9 mouse cellular contexts compared by ENCODE assay signal in genomic region chr19:26630712-26631235, GRCm38 (mm10). TPM values are rescaled to one million over a fixed set of nuclear protein-coding genes. Genes with fewer than 3 reads are reported as not detected.
DNase-seq lines count a peak whose midpoint lies in the region; ATAC-seq and TF ChIP-seq lines count a peak whose summit lies in the region.
"Had no signal": no experiment of that assay in that cellular context is flagged by ENCODE, and none has a peak within 500 bp of the region (broad histone marks: within the 10 kb centered on the region; RNA-seq: fewer than 3 reads in every experiment).

No protein-coding gene starts in this region.

- no peaks in the 10 kb centered on the region for H3K9me3 ChIP-seq in hindbrain, embryonic 11.5 days (ENCODE audit: control insufficient read depth, low read length)
- H3K9me3 ChIP-seq: embryonic facial prominence, embryonic 15.5 days had no signal

- DNase-seq in left cerebral cortex, adult 18-20 months (ENCODE audit: low spot score in 2 of 2), result peak; percentile 31 to 35
- no peak for DNase-seq in left cerebral cortex, adult 8-10 months (ENCODE audit: low spot score in 2 of 2)
- peak; percentile 84 for DNase-seq in brain, embryonic 14.5 days (ENCODE audit: low read depth)
- peak; percentile 7 for DNase-seq in hindbrain, embryonic 11.5 days (ENCODE audit: low spot score)
- DNase-seq in left cerebral cortex, postnatal 25 days (ENCODE audit: low spot score in 2 of 2), result peak; percentile 28 to 42
- peak; percentile 11 for DNase-seq in right cerebral cortex, postnatal 25 days
- DNase-seq in MN1 (ENCODE audit: low spot score), result no peak
- DNase-seq in spleen, postnatal 36 days (ENCODE audit: low spot score in 2 of 2), result no peak

- H3K4me1 ChIP-seq in hindbrain, embryonic 11.5 days (replicated peaks; ENCODE audit: control insufficient read depth, insufficient read depth, low read length), result no peaks in the 10 kb centered on the region

- ATAC-seq in hindbrain, embryonic 11.5 days (ENCODE audit: low FRiP score), result no peak

- no peaks in the 10 kb centered on the region for H3K27me3 ChIP-seq in hindbrain, embryonic 11.5 days (ENCODE audit: control insufficient read depth, insufficient read depth, low read length)
- H3K27me3 ChIP-seq: embryonic facial prominence, embryonic 15.5 days had no signal

- H3K27ac ChIP-seq in hindbrain, embryonic 11.5 days (ENCODE audit: low read depth, low read length), result no peak overlapping the region
- H3K27ac ChIP-seq: embryonic facial prominence, embryonic 15.5 days had no signal

- TF ChIP-seq CTCF in brain, embryonic 14.5 days (IDR thresholded peaks at IDR 0.05; ENCODE audit: borderline replicate concordance, extremely low read depth, insufficient read depth, insufficient read length), result no peak

- H3K36me3 ChIP-seq in hindbrain, embryonic 11.5 days (ENCODE audit: control insufficient read depth, insufficient read depth, low read length), result no peaks in the 10 kb centered on the region

- no peak overlapping the region for H3K9ac ChIP-seq in hindbrain, embryonic 11.5 days (ENCODE audit: low read depth, low read length)
- H3K9ac ChIP-seq: embryonic facial prominence, embryonic 15.5 days had no signal

- H3K4me2 ChIP-seq in hindbrain, embryonic 11.5 days (replicated peaks; ENCODE audit: low read depth, low read length), result no peak overlapping the region
- H3K4me2 ChIP-seq: embryonic facial prominence, embryonic 15.5 days had no signal

- WGBS in hindbrain, embryonic 11.5 days, result 68% methylated on average over 8 of the region's 8 CpGs

- no peak overlapping the region for H3K4me3 ChIP-seq in hindbrain, embryonic 11.5 days (ENCODE audit: low read depth, low read length)
- H3K4me3 ChIP-seq: embryonic facial prominence, embryonic 15.5 days had no signal

- intact Hi-C loops in left cerebral cortex, postnatal 25 days (cut with DNase I), result no loop called here

- TF ChIP-seq POLR2A in brain, embryonic 14.5 days (IDR thresholded peaks at IDR 0.05; ENCODE audit: borderline replicate concordance, extremely low read depth, insufficient read depth, insufficient read length, poor library complexity, severe bottlenecking), result no peak

RNA-seq across cellular contexts. Expression of gene Smarca2, which starts 25.9 kb away (rescaled TPM):
- total RNA-seq in left cerebral cortex, adult 18-20 months (2021), result 100 to 1,000 TPM; 258 to 271 TPM
- 100 to 1,000 TPM; 241 to 319 (median 271) TPM for total RNA-seq in left cerebral cortex, adult 8-10 months (2022)
- 69.7 and 100 TPM in 2 replicates for polyA plus RNA-seq in brain, embryonic 14.5 days (2012; rRNA removed)
- polyA plus RNA-seq in hindbrain, embryonic 11.5 days (2014; fragmentation: Nextera tagmentation; extraction: Ambion mirVana), result 41.8 and 41.9 TPM in 2 replicates
- total RNA-seq in left cerebral cortex, postnatal 25 days (2021), result 100 to 1,000 TPM; 254 to 271 TPM

Comparison
In these comparisons a context has a peak if more than half of its experiments do, and no peak if none do; other contexts are left out.
1. DNase-seq: peak in left cerebral cortex, adult 18-20 months (2 of 2), brain, embryonic 14.5 days (single experiment), hindbrain, embryonic 11.5 days (single experiment), left cerebral cortex, postnatal 25 days (2 of 2) and right cerebral cortex, postnatal 25 days (single experiment); none in left cerebral cortex, adult 8-10 months (0 of 2), MN1 (single experiment) and spleen, postnatal 36 days (0 of 2).